Mouse (Mus musculus): Measurements from ENCODE around the gene Ufsp2. TPM values are rescaled to one million over a fixed set of nuclear protein-coding genes. Genes with fewer than 3 reads are reported as not detected.

Gene Ufsp2
- polyA plus RNA-seq, 1 experiment, result not detected

- H3K27ac ChIP-seq (ENCODE audit: insufficient read depth, low read depth, low read length), result no peak overlapping the region
- no peak overlapping the region for H3K4me3 ChIP-seq (ENCODE audit: insufficient read depth, low read depth, low read length)
- H3K4me1 ChIP-seq (ENCODE audit: control insufficient read depth, insufficient read depth, low read length), result no peaks in the 10 kb centered on the region
- TF ChIP-seq CTCF (IDR thresholded peaks at IDR 0.05; ENCODE audit: insufficient read depth, low read depth, low read length), result no peak
- TF ChIP-seq POLR2A (IDR thresholded peaks at IDR 0.05; ENCODE audit: insufficient read depth, low read depth, low read length), result no peak
- WGBS, result 64% methylated on average over 2 of the region's 2 CpGs
Observed at GRCm38 (mm10) chr8:45988189-45988588, 12.9 kb downstream of the Ufsp2 start.

GRCm38 (mm10) chr8:45990631-45991310 is 15.4 kb downstream of the Ufsp2 start:
- TF ChIP-seq POLR2A (IDR thresholded peaks at IDR 0.05; ENCODE audit: insufficient read depth, low read depth, low read length) (no peak), CTCF (IDR thresholded peaks at IDR 0.05; ENCODE audit: insufficient read depth, low read depth, low read length) (no peak)
- H3K4me1 ChIP-seq (ENCODE audit: control insufficient read depth, insufficient read depth, low read length), result no peaks in the 10 kb centered on the region
- WGBS, result 95% methylated on average over 4 of the region's 4 CpGs
- no peak overlapping the region for H3K27ac ChIP-seq (ENCODE audit: insufficient read depth, low read depth, low read length)
- H3K4me3 ChIP-seq (ENCODE audit: insufficient read depth, low read depth, low read length), result no peak overlapping the region

- no peak overlapping the region for H3K4me3 ChIP-seq (ENCODE audit: insufficient read depth, low read depth, low read length)
- 92% methylated on average over 2 of the region's 2 CpGs for WGBS
- TF ChIP-seq POLR2A (IDR thresholded peaks at IDR 0.05; ENCODE audit: insufficient read depth, low read depth, low read length) (no peak), CTCF (IDR thresholded peaks at IDR 0.05; ENCODE audit: insufficient read depth, low read depth, low read length) (no peak)
Observed at GRCm38 (mm10) chr8:45994111-45994510, 18.8 kb downstream of the Ufsp2 start.

GRCm38 (mm10) chr8:45995576-45995975 is 20.2 kb downstream of the Ufsp2 start:
- Histone ChIP-seq H3K4me1 (ENCODE audit: control insufficient read depth, insufficient read depth, low read length) (peaks cover 4% of the 10 kb centered on the region), H3K4me3 (ENCODE audit: insufficient read depth, low read depth, low read length) (no peak overlapping the region), H3K27ac (ENCODE audit: insufficient read depth, low read depth, low read length) (no peak overlapping the region)
- TF ChIP-seq POLR2A (IDR thresholded peaks at IDR 0.05; ENCODE audit: insufficient read depth, low read depth, low read length), result no peak
- TF ChIP-seq CTCF (IDR thresholded peaks at IDR 0.05; ENCODE audit: insufficient read depth, low read depth, low read length), result no peak
- WGBS, result 89% methylated on average over 3 of the region's 3 CpGs

More at GRCm38 (mm10) chr8:45994111-45994510, 18.8 kb downstream of the Ufsp2 start:
- Histone ChIP-seq H3K4me1 (ENCODE audit: control insufficient read depth, insufficient read depth, low read length) (peaks cover 3% of the 10 kb centered on the region; the same call in 1 of the 2 replicates), H3K27ac (ENCODE audit: insufficient read depth, low read depth, low read length) (no peak overlapping the region)

- H3K4me1 ChIP-seq (ENCODE audit: control insufficient read depth, insufficient read depth, low read length), result peaks cover 4% of the 10 kb centered on the region
- H3K4me3 ChIP-seq (ENCODE audit: insufficient read depth, low read depth, low read length), result no peak overlapping the region
- WGBS, result 89% methylated on average over 2 of the region's 2 CpGs
- no peak for TF ChIP-seq CTCF (IDR thresholded peaks at IDR 0.05; ENCODE audit: insufficient read depth, low read depth, low read length)
- TF ChIP-seq POLR2A (IDR thresholded peaks at IDR 0.05; ENCODE audit: insufficient read depth, low read depth, low read length), result no peak
- no peak overlapping the region for H3K27ac ChIP-seq (ENCODE audit: insufficient read depth, low read depth, low read length)
Observed at GRCm38 (mm10) chr8:45998228-45998627, 22.9 kb downstream of the Ufsp2 start.

- TF ChIP-seq CTCF (IDR thresholded peaks at IDR 0.05; ENCODE audit: insufficient read depth, low read depth, low read length) (no peak), POLR2A (IDR thresholded peaks at IDR 0.05; ENCODE audit: insufficient read depth, low read depth, low read length) (no peak)
- 3% methylated on average over 22 of the region's 22 CpGs for WGBS
- H3K27ac ChIP-seq (ENCODE audit: insufficient read depth, low read depth, low read length), result peak within 1 kb of the TSS; percentile 98
- peak within 1 kb of the TSS; percentile 63 for H3K4me3 ChIP-seq (ENCODE audit: insufficient read depth, low read depth, low read length)
- H3K4me1 ChIP-seq (ENCODE audit: control insufficient read depth, insufficient read depth, low read length), result peaks cover 4% of the 10 kb centered on the region
Observed at GRCm38 (mm10) chr8:45999138-45999783, 23.9 kb downstream of the Ufsp2 start, which contains the start of gene Lrp2bp. TSS of gene Lrp2bp (plus strand) at chr8:45999303.

GRCm38 (mm10) chr8:45999784-46000705 is 24.7 kb downstream of the Ufsp2 start:
- peak overlapping the region; percentile 98 for H3K27ac ChIP-seq (ENCODE audit: insufficient read depth, low read depth, low read length)
- H3K4me3 ChIP-seq (ENCODE audit: insufficient read depth, low read depth, low read length), result peak overlapping the region; percentile 63
- H3K4me1 ChIP-seq (ENCODE audit: control insufficient read depth, insufficient read depth, low read length), result peaks cover 4% of the 10 kb centered on the region
- TF ChIP-seq CTCF (IDR thresholded peaks at IDR 0.05; ENCODE audit: insufficient read depth, low read depth, low read length), result 0 out of 2 replicates have a peak, but pooled peaks have one; percentile 15
- TF ChIP-seq POLR2A (IDR thresholded peaks at IDR 0.05; ENCODE audit: insufficient read depth, low read depth, low read length), result peak; percentile 98
- under 1% methylated on average over 55 of the region's 55 CpGs for WGBS

GRCm38 (mm10) chr8:46005596-46005995 is 30.3 kb downstream of the Ufsp2 start, which contains the start of gene Ankrd37:
TSS of gene Ankrd37 (minus strand) at chr8:46005707.
- H3K4me3 ChIP-seq (ENCODE audit: insufficient read depth, low read depth, low read length), result no peak within 1 kb of the TSS
- WGBS, result 42% methylated on average over 4 of the region's 4 CpGs
- H3K4me1 ChIP-seq (ENCODE audit: control insufficient read depth, insufficient read depth, low read length), result peaks cover under 1% of the 10 kb centered on the region
- TF ChIP-seq POLR2A (IDR thresholded peaks at IDR 0.05; ENCODE audit: insufficient read depth, low read depth, low read length), result no peak
- TF ChIP-seq CTCF (IDR thresholded peaks at IDR 0.05; ENCODE audit: insufficient read depth, low read depth, low read length), result no peak
- peak within 1 kb of the TSS; percentile 73; the same call in 1 of the 2 replicates for H3K27ac ChIP-seq (ENCODE audit: insufficient read depth, low read depth, low read length)

Data from olfactory bulb, adult 2 months (tissue).